Mouse (Mus musculus) liver, adult 2 months (tissue): ENCODE measurements around the gene Pknox1.

ENCODE experiments used
- CTCF ChIP-seq: fragments of 200-500 bp; IDR thresholded peaks from 2 replicates; pipeline ENCODE4 v1.5.1; 2011; ENCODE audit warnings: low read depth, low read length, control low read depth
- POLR2A ChIP-seq: fragments of 200-500 bp; IDR thresholded peaks from 2 replicates; pipeline ENCODE4 v1.6.1; 2011; ENCODE audit warnings: low read length, control low read depth; ENCODE audit not compliant: insufficient read depth; ENCODE audit errors: extremely low read depth

DNA sequence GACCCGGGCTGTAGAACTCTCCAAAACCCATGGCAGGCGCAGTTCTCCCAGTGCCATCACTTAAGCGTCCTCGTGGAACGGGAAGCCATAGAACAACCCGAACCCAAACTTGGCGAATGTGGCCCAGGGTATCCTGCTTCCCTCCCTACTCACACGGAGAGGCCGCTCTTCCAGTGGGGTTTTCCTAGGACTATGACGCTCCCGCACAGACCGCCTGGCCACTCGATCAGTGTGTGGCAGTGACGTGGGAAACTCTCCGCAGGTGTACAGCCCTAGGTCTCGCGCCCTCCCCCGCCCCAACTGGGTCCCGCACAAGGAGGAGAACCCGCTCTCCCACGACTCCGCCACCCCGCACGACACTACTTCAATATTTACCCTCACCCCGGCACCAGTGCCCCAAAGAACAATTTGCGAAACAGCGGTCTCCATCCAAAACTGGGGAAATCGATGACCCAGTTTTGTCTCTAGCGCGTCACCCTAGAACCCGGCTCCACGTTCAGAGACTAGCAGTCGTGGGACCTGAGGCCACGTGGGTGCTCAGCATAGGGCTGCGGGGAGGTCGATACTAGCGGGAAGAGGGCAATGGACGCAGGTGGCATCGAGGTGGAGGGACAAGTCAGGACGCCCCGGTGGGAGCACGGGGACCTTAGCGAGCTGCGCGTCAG lies 71.9 kb downstream of the Pknox1 start:
- TF ChIP-seq CTCF (no peak), POLR2A (no peak)
